Mouse (Mus musculus): ENCODE data around the gene Zcchc3.
"Not testable (repeated sequence)": the region's sequence is repeated elsewhere in the genome, so short reads cannot be mapped to it uniquely, and the experiment has no call there.

The Zcchc3 gene

DNA sequence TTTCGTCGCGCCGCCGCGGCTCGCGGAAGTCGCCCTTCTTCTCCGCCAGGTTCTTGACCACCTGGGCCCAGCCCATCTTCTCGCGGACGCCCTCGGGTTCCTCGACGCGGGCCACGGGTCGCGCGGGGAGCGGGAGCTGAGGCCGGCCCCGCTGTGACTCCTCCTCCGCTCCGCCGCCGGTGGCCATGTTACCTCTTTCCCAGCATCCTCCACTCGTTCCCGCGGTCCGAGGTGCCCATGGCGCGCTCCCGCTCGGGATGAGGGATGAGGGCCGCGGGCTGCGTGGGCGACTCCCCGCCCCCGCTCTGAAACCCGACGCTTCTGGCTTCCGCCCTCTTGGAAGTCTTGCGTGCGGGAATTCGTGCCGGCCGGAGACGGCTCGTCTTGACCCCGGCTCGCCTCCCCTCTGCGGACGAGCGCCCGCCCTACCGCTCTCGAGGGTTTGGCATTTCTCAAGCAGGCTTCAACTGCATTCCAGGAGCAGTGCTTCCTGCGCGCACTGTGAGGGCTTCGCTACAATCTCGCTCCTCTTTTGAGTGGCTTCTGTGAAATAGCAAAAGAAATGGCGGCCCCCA is at the start of gene Zcchc3:
Gene Zcchc3 (minus strand): TSS at position 437 of the 575 bp plus-strand sequence.
- DNase-seq: peak; percentile 91 to 96

DNA sequence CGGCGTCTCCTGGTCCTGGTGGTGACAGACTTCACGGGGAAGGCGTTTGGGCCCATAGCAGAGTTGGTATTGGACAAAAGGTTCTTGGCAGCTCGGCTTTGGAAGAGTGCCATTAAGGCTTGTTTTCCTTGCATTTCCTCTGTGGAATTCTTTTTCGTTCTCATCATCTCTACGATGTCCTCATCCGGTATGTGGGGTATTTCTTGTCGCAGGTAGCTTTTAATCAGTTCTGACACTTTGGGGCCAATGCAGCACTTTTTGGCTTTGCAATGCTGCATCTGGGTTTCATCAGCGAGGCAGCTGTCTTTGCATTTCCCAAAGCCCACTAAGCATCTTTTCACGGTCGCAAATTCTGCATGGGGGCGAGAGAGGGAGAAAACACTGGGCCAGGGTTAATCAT is 44.4 kb upstream of the Zcchc3 start:
- DNase-seq: no peak

DNA sequence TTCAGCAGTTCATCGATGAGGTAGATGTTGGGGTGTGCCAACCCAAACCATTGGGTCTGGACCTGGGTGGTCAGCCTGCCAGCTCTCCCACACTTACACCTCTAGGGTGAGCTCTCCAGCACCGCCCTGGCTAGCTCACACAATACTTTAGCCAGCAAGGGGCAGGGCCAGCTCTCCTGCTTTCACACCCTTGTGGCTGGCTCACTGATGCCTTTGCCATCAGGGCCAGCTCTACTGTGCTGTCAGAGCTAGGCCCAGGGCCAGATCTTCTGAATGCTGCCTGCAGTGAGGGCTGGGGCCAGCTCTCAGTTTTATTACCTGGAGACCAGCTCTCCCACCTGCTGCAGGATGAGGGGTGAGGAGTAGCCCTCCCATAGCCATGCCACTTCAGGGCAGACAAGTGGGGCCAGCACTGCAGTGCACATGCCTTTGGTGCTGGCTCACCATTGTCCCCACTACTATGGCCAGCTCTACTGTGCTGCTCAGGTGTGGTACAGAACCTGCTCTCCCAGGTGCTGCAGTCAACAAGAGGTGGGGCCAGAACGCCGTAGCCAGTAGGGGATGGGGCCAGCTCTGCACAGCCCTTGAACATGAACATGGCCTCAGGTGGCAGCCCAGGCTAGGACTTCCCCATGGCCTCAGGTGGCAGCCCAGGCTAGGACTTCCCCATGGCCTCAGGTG is 37.4 kb upstream of the Zcchc3 start:
- no peak for DNase-seq

DNA sequence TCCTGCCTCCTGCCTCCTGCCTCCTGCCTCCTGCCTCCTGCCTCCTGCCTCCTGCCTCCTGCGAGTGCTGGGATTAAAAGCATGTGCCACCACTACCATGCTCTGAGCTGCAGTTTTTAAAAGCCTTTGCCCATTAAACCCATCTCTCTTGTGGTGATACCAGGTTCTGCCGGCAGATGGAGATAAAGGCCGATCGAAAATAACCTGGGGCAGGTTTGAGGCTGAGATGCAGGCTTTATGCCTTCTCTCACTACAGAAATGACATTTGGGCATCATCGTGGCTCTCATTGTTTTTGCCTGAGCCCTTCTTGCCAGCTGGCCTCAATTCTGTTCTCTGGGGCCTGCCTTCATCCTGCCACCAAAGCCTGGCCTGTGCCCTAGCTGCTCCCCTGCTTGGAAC is 35.4 kb upstream of the Zcchc3 start:
- DNase-seq: peak in 1 of 2 experiments; percentile 61

DNA sequence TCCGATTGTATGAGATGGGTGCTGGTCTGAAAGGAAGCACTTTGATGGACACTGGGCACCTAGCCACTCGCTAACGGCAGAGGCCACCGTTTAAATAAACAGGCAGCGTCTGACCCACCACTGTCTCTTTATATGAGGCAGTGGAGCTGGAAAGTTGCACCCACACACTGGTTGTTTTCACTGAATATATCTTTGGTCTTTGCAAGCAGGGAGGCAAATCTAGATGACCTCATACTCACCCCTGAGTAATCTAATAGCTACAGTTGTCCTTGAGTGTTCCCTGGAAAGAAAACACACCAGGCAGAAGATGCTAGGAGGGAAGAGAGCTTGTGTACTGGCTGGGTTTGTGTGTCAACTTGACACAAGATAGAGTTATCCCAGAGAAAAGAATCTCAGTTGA is 32.6 kb upstream of the Zcchc3 start:
- no peak for DNase-seq

DNA sequence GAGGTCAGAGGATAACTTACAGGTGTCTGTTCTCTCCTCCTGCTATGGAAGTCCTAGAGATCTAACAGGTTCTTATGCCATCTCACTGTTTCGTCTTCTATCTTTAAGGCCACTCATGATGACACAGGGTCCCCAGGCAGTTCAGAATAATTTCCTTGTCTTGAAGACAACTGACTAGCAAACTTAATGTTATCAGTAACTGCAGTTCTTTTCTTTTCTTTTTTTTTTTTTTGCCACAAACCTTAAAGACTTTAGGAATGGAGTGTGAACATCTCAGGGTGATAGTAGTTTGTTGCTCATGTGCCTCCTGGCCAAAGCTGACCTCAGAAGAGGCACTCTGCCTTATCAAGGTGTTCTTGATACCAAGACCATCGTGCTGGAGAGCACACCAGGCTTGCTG is 31.8 kb upstream of the Zcchc3 start:
- DNase-seq: no peak

DNA sequence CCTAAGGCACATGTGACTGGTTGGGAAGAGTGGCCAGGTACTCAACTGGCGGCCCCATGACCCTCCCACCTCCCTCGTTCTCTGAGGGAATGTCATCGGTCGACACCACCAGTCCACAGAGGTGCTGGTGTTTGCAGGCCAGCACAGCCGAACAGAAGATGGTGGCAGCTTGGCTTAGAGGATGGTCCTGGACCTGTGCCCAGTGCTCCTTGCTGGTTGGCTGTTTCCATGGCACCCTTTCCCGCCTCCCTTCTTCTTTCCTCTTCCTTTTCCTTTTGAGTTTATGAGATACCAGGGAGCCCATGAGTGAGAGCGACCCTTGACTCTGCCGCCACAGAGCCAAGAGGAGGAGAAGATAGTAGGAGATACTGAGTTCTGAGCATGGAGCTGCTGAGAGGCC is 28.5 kb upstream of the Zcchc3 start:
- DNase-seq: no peak

DNA sequence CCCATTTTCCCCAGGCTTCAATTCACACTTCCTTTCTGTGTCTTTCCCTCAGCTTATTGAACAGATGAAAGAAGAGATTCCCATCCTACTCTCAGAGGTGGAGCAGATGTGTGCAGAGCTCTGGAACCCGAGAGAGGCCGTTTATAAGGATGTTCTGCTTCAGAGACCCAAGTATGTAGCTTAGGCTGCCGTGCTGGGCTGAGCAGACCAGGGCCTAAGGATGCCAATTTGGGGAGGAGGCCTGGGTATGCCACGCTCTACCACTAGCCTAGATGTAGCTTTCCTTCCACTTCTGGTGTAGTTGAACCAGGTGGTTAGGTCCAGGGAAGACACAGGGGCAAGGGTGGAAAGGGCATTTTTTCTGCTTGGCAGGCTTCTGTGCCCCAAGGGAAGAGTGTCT is 27.5 kb upstream of the Zcchc3 start:
- no peak for DNase-seq

DNA sequence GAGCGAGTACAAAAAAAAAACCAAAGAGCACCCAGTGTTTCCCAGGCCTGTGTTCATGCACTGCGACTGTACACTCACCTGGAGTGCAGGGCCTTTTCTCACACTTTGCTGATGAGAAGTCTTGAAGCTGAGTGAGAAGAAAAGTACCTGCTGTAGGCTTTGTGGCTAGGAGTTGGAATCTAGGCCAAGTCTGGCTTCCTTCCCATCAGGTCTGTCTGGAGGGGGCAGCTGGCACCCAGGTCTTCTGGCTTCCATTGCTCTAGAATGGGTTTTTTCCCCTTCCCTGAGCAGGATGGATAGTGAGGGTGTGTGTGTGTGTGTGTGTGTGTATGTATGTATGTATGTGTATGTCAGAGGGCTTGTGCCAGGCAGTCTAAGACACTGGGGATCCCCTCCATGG is 25.0 kb upstream of the Zcchc3 start:
- no peak for DNase-seq

DNA sequence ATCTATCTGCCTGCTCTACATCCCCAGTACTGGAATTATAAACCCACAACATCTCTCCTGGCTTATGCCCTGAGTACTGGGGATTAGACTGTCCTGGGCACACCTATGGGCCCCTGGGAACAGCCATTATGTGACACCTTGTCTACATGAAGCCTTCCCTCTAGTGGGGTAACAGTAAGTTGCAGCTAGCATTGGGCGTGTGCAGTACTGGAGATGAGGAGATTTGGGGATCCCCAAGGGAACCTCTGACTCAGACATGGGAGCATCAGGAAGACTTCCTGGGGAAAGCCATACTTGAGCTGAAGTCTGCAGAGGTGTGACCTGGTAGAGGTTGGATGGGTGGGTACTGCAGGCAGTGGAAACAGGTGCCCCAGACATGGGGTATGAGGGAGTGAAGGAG is 24.1 kb upstream of the Zcchc3 start:
- DNase-seq: no peak

DNA sequence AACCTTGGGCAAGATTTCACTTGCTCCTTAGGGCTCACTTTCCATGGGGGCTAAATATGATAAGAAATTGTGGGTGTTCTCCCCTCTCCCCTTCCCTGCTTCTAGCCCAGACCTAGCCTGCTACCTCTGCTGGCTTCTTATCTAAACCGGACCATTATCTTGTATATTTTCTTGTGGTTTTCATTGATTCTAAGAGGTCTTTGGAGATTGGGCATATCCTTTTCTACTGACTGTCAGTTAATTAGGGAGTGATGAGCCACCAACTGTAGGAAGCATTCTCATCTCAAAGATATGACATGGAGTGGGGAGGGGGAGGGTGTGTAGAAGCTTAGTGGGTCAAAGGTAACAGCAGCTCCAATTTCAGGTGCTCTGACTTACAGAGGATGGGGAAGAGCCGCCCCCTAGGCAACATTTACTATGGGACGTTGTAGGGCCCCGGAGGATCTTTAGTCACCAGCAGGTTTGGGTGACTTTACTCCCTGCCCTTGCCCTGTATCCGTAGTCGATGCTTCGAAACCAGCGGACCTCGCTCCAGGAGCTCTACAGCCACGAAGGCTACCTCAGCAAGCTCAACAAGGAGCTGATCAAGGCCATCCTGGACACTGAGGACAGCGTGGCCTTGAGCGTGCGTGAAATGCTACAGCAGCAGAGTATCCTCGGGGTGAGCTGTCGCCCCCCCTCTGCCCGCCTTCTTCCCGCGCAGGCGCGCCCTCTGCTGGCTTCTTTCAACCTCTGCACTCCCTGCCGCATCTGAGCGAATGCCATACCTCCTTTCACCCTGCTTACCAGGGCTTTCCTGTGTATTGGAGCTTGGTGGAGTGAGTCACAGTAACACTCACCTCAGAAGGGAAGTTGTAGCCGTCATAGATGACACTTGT is 22.4 kb upstream of the Zcchc3 start:
- DNase-seq: peak; percentile 84 to 91

DNA sequence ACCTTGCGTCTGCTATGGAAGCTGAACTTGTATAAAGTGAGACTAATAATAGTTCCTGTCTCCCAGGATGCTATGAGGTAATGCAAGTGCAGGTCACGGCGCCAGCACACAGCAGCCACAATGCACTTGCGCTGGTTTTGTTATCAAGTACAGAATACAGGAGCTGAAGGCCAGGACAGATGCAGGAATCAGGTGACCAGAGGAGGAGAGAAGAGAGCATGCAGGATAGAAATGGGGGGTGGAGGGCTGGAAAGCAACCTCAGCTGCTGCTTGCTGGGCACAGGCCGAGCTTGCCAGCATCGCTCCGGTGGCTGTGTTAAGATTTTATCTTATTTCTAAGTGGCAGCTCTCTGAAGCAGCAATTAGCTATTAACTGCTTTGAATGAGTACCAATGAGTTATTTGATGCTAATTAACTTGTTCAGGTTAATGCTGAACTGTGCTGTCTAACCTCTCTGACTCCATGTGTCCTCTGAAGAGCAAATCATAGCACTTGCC is 21.6 kb upstream of the Zcchc3 start:
- no peak for DNase-seq

DNA sequence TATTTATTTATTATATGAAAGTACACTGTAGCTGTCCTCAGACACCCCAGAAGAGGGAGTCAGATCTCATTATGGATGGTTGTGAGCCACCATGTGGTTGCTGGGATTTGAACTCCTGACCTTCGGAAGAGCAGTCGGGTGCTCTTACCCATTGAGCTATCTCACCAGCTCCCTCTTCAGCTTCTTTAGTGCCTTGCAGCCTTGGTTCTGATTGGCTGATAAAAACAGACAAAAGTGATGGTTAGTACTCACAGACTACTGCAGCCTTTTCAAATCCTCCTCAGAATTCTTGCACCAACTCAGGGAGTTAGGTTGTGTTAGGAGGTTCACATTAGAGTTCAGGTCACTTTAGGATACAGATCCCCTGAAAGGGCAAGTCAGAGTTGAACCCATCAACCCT is 13.7 kb upstream of the Zcchc3 start:
- not testable (repeated sequence) for DNase-seq

DNA sequence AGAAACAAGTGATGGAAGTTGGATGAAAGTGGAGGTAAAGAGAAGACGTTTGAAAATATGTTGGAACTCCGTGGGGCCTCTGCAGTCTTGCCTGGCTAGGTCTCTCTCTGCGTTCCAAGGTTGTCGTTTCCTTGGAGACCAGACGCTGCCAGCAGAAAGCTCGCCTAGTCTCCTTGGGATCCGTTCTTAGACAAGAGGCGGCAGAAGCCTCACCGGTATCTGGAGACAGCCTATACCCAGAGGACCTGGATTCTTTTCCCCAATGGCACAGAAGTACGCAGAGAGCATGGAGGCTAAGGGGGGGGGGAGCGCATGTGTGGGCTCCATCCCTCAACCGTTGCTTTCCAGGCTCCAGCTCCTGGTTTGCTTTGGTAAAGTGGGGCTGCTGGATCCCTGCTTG is 12.7 kb upstream of the Zcchc3 start:
- DNase-seq: no peak

DNA sequence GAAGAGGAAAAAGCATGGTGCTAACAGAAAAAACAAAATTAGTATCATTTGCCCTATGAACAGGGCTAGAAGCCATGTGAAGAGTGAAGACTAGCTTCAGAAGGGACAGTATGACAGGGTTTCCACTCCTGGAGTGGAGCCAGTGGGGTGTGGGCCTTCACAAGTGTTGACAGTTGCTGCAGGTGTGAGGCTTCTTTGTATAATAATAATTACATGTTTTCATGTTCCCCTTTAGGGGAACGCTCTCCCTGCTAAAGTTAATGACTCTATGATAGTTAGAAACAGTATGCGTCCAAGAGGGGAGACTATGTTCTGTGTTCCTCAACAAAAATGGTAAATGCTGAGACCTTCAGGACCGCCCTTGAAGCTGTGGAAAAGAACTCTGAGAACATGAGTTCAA is 959 bp upstream of the Zcchc3 start:
- no peak for DNase-seq

DNA sequence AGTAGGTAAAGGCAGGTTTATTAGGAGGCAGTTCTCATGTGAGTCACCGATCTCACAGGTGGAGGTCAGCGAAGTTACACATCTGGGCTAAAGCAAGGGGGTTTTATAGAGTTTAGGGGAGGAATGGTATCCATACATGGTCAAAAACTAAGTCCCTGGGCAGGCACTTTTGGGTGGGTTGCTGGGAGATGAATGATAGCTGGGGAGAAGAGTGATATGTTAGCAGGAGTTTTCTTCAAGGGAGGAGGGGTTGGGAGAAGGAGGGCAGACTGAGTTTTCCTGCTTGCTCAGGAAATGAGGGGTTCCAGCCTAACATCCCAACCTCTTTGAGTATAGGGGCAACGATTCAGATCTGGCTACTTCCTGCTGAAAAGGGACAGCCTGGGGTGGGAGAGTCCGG is 460 bp upstream of the Zcchc3 start, which contains the start of gene 6820408C15Rik:
Gene 6820408C15Rik (plus strand): TSS at position 301 of the 400 bp plus-strand sequence.
- DNase-seq: no peak

DNA sequence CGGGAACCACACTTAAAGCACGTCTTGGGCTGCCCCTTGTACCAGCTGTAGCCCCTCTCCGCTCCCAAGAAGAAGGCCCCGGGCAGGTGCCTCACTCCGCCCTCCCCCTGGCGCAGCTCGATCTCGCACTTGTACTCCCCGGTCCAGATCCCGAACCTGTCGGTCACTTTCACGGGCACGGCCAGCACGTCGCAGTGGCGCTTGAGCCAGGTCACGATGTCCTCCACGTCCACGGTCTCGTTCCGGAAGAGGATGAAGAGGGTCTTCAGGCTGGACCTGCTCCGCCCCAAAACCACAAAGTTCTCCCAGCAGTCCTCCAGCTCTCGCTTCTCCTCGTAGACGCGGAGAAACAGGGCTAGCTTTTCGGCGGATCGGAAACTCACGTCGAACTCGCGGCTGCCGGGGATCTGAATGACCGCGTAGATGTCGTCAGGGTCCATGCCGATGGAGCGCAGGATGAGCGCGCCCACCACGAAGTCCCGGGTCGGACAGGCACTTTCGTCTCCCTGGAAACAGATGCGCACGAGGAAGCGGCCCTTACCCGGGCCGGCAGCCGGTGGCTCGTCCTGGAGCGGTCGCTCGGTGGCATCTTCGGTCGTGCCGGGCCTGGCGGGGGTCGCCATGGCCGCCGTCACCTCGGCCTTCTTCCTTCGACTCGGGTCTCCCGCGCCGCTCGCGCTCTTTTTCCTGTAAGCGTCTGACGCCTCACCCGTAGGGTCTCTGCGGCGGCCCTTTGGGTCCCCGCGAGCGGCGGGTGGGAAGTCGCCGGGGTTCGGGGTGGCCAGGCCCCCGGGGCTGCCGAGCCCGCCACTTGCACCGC is 852 bp downstream of the Zcchc3 start:
- peak in 1 of 2 experiments; percentile 64 for DNase-seq

DNA sequence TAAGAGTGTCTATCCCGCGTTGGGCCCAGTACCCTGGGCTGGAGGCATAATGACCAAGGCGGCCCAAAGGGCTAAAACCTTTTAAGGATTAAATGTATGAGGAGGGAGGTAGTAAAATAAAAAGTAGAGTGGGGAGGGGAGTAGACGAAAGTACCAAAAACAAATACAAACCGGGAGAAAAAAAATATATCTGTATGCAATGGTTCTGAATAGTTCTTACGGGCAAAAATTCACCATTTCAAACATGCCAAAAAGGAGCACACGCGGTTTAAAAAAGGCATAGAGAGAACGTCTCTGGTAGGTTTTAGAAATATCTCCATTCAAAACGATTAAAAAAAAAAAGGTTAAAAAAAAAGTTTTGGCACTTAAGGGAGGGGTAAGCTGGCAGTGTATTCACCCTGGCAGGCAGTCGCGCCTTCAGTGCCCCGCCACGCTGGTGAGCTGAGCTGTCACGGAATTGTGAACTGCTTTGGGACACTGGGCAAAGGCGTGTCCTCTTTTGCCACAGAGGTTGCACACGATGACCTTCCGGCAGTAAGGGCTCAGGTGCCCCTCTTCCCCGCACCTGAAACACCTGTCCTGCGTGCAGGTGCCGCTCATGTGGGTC is 1.6 kb downstream of the Zcchc3 start:
- peak; percentile 33 to 40 for DNase-seq

DNA sequence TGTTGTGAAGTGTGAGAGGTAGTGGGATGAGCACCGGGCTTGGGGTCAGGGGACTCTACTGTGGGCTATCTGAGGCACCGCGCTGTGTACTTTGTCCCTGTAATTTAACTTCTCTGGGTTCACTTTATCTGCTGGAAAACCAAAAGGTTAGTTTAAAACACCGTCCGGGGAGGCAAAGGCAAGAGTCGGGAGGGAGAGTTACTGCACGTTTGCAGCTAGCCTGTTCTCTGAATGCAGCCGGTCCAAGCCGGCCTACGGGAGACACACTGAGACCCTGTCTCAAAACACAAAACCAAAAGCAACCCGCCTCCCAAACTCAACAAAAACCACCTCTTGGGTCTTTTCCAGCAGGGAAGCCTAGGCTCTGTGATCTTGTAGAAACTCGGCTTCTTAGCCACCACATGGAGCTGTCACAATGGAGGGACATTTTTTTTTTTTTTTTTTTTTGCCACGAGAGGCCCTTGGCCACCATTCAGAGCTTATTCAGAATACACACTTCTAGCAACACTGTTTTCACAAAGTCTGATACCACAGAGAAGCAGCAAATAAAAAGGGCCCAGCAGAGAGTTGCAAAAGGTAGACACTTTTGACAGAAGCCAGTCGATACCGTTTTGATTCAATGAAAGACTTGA is 2.2 kb downstream of the Zcchc3 start:
- DNase-seq: no peak

DNA sequence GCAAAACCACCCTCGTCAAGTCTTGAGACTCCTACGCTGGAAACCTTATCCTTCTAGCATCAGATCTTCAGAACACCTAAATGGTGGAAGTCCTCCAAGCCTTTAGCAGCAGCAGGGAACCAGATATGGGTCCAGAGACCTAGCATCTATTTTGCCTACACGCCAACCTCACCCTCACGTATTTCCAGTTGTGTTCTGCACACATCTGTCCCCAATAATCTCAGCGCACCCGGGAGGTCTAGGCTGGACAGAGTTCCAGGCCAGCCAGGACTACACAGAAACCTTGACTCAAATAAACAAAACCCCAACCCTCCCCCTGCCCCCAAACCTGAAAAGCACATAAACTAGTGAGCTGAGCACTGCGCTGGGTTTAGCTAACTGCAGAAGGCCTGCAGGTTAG is 3.4 kb downstream of the Zcchc3 start:
- DNase-seq: no peak

DNA sequence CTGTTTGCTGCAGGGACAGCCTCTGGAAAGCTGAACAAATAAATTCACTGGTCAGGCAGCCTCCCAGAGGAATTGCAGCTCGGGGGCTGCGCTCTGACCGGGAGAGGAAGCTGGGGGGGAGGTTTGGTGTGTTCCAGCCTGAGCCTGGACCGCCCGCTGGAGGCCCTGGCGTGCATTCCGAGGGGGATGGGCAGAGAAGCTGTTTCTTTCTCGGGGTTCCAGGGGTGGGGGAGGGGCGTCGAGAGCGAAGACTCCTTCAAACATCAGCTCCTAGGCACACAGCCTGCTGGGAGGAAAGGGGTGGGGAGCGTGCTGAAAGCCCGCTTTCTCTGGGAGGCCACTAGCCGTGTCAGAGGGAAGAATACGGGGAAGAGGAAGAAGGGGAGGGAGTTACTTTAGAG is 3.9 kb downstream of the Zcchc3 start:
- peak; percentile 90 to 94 for DNase-seq

DNA sequence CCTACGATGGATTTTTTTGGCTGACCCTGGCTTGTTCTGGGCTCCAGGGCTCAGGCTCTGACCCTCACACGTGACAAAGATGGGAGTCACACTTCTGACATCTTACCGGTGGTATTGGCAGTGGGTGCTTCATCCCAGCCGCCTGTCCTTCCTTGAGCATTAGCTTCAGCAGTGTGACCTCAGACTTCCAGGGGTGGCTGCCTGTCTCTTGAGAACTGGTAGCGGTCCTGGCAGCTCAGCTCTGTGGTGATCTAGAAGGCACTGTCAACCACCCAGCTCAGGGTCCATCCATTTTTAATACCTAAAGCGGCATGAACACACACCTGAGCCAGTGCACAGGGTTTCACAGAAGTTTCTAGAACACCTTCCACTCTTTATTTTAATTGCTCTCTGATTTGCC is 5.0 kb downstream of the Zcchc3 start:
- DNase-seq: no peak

Data from lung, postnatal 4 days (tissue).